Mouse (Mus musculus): ENCODE results near the gene Fam169b. TPM values are rescaled to one million over a fixed set of nuclear protein-coding genes. Genes with fewer than 3 reads are reported as not detected.

Gene Fam169b
- under 1 TPM in 1 of 2 experiments, not detected in 1; 0.16 TPM for total RNA-seq (2021)
- polyA plus RNA-seq (2012; rRNA removed) = 0.29 and 0.61 TPM in 2 replicates
- long read RNA-seq = 0 reads

GRCm38 (mm10) chr7:68273515-68273914 lies at the start of gene Fam169b:
Gene Fam169b, plus strand, starts transcription at chr7:68273839.
- Histone ChIP-seq H3K36me3 (ENCODE audit: control insufficient read depth, insufficient read depth, low read length) (no peaks in the 10 kb centered on the region), H3K4me1 (ENCODE audit: control insufficient read depth, insufficient read depth, low read length) (peaks cover 5% of the 10 kb centered on the region), H3K9ac (ENCODE audit: low read depth, low read length) (no peak within 1 kb of the TSS), H3K4me3 (no peak within 1 kb of the TSS), H3K79me2 (replicated peaks; ENCODE audit: control insufficient read depth, insufficient read depth, low read length) (no peaks in the 10 kb centered on the region), H3K27ac (no peak within 1 kb of the TSS), H3K27me3 (ENCODE audit: control insufficient read depth, insufficient read depth, low read length) (peaks cover 8% of the 10 kb centered on the region)
- intact Hi-C loops (cut with DNase I) = no loop called here
- DNase-seq = no peak
- TF ChIP-seq POLR2A (IDR thresholded peaks at IDR 0.05; ENCODE audit: insufficient read depth, low read depth, low read length) = no peak
- no peak for TF ChIP-seq CTCF (IDR thresholded peaks at IDR 0.05)
- TF ChIP-seq EP300 (IDR thresholded peaks at IDR 0.05; ENCODE audit: insufficient read depth, low read depth, low read length) = no peak

- no peaks in the 10 kb centered on the region for H3K79me2 ChIP-seq (replicated peaks; ENCODE audit: control insufficient read depth, insufficient read depth, low read length)
- H3K9ac ChIP-seq (ENCODE audit: low read depth, low read length) = no peak overlapping the region
- intact Hi-C loops (cut with DNase I) = loop anchor here (5.0 kb wide), 1 partner anchor 63 kb away; no protein-coding TSS in a partner anchor
- no peaks in the 10 kb centered on the region for H3K27me3 ChIP-seq (ENCODE audit: control insufficient read depth, insufficient read depth, low read length)
- no peak for TF ChIP-seq POLR2A (IDR thresholded peaks at IDR 0.05; ENCODE audit: insufficient read depth, low read depth, low read length)
- no peak for TF ChIP-seq CTCF (IDR thresholded peaks at IDR 0.05)
- TF ChIP-seq EP300 (IDR thresholded peaks at IDR 0.05; ENCODE audit: insufficient read depth, low read depth, low read length) = no peak
- peaks cover 11% of the 10 kb centered on the region for H3K4me1 ChIP-seq (ENCODE audit: control insufficient read depth, insufficient read depth, low read length)
- no peaks in the 10 kb centered on the region for H3K36me3 ChIP-seq (ENCODE audit: control insufficient read depth, insufficient read depth, low read length)
- no peak overlapping the region; the same call in 1 of the 2 replicates for H3K27ac ChIP-seq
- H3K4me3 ChIP-seq = no peak overlapping the region
- 93% methylated on average over 5 of the region's 5 CpGs for WGBS
- no peak for DNase-seq
Measured at GRCm38 (mm10) chr7:68224006-68224405, 49.6 kb upstream of the Fam169b start.

DNA sequence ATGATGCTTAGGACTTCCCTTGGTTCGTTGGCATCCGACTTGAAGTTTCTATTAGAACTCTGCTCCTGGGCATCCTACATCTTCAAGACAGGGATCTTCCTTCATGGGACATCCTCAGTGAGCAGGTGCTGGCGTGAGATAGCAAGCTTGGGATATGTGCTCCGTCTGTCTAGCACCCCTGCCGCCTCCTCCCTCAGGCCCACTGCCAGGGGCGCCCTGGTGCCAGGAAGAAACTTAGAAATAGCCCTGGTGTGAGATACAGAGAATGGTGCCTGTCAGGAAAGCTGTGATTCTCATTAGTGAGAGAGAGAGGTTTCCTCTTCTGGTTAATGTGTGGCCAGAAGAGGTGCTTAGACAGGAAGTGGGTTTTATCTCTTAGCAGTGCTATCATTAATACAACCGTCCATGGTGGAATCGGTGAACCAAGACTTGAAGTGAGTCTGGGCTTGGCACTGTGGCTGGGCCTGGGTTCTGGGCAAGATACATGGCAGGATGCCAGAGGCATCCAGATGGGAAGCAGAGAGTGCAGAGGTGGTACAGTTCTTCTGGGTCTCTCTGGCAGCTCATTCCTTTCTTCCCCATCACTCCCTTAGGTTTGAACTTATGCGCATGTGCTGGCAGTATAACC lies 48.1 kb upstream of the Fam169b start:
- Histone ChIP-seq H3K27ac (no peak overlapping the region), H3K4me1 (ENCODE audit: control insufficient read depth, insufficient read depth, low read length) (peaks cover 11% of the 10 kb centered on the region), H3K27me3 (ENCODE audit: control insufficient read depth, insufficient read depth, low read length) (no peaks in the 10 kb centered on the region), H3K9ac (ENCODE audit: low read depth, low read length) (no peak overlapping the region), H3K79me2 (replicated peaks; ENCODE audit: control insufficient read depth, insufficient read depth, low read length) (no peaks in the 10 kb centered on the region), H3K4me3 (no peak overlapping the region), H3K36me3 (ENCODE audit: control insufficient read depth, insufficient read depth, low read length) (no peaks in the 10 kb centered on the region)
- 47% methylated on average over 9 of the region's 9 CpGs for WGBS
- no peak for DNase-seq
- no peak for TF ChIP-seq POLR2A (IDR thresholded peaks at IDR 0.05; ENCODE audit: insufficient read depth, low read depth, low read length)
- intact Hi-C loops (cut with DNase I) = loop anchor here (5.0 kb wide), 2 partner anchors 37 to 77 kb away; partner anchors contain the start of gene Pgpep1l

DNA sequence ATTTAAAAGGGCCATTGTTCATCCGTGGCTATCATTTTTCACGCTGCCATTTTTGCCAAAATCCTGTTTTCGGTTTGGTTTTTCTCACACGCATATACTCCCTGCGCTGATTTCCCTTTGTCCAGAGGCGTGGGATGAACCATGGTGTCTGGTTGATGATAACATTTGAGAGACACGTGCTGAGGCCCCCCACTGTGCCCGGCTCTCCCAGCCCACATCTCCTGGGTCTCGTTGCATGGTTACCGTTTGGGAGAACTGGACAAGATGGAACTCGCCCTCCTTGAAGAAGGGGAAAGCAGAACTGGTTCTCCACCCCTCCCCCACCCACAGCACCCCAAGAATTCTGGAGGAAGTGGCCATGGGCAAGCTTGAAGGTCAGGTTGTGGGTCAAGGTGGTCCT lies 46.6 kb upstream of the Fam169b start:
- 88% methylated on average over 11 of the region's 11 CpGs for WGBS

DNA sequence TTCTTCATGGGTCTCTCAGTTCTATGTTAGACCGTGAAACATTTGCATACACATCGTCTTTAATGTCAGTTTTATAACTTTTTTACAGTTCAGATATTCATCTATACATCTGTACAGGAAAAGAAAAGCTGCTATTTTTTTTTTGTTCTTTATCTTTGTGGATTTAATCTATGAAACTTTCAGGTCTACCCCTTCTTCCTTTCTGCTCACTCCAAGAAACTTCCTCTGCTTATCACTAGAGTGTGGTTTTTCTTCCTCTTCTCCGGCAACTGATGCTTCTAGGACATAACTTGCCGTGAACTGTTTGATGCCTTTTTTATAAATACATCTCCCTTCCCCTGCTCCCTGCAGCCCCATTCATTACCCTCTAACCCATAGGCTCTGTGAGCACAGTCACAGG lies 46.0 kb upstream of the Fam169b start:
- Histone ChIP-seq H3K27me3 (ENCODE audit: control insufficient read depth, insufficient read depth, low read length) (no peaks in the 10 kb centered on the region), H3K4me1 (ENCODE audit: control insufficient read depth, insufficient read depth, low read length) (peaks cover 5% of the 10 kb centered on the region), H3K79me2 (replicated peaks; ENCODE audit: control insufficient read depth, insufficient read depth, low read length) (no peaks in the 10 kb centered on the region), H3K36me3 (ENCODE audit: control insufficient read depth, insufficient read depth, low read length) (no peaks in the 10 kb centered on the region), H3K9ac (ENCODE audit: low read depth, low read length) (no peak overlapping the region), H3K4me3 (no peak overlapping the region), H3K27ac (no peak overlapping the region)
- whole genome bisulfite sequencing = 82% methylated on average over 4 of the region's 4 CpGs
- intact Hi-C loops (cut with DNase I) = loop anchor here (5.0 kb wide), 2 partner anchors 35 to 75 kb away; partner anchors contain the start of gene Pgpep1l
- no peak for TF ChIP-seq CTCF (IDR thresholded peaks at IDR 0.05)
- no peak for TF ChIP-seq POLR2A (IDR thresholded peaks at IDR 0.05; ENCODE audit: insufficient read depth, low read depth, low read length)
- TF ChIP-seq EP300 (IDR thresholded peaks at IDR 0.05; ENCODE audit: insufficient read depth, low read depth, low read length) = no peak
- no peak for DNase-seq

More for the DNA sequence above, 46.6 kb upstream of the Fam169b start:
- Histone ChIP-seq H3K27me3 (ENCODE audit: control insufficient read depth, insufficient read depth, low read length) (no peaks in the 10 kb centered on the region), H3K4me3 (no peak overlapping the region), H3K27ac (no peak overlapping the region), H3K36me3 (ENCODE audit: control insufficient read depth, insufficient read depth, low read length) (no peaks in the 10 kb centered on the region), H3K4me1 (ENCODE audit: control insufficient read depth, insufficient read depth, low read length) (peaks cover 9% of the 10 kb centered on the region), H3K79me2 (replicated peaks; ENCODE audit: control insufficient read depth, insufficient read depth, low read length) (no peaks in the 10 kb centered on the region), H3K9ac (ENCODE audit: low read depth, low read length) (no peak overlapping the region)
- intact Hi-C loops (cut with DNase I) = loop anchor here (5.0 kb wide), 2 partner anchors 35 to 75 kb away; partner anchors contain the start of gene Pgpep1l
- DNase-seq = no peak
- TF ChIP-seq POLR2A (IDR thresholded peaks at IDR 0.05; ENCODE audit: insufficient read depth, low read depth, low read length) (no peak), CTCF (IDR thresholded peaks at IDR 0.05) (no peak), EP300 (IDR thresholded peaks at IDR 0.05; ENCODE audit: insufficient read depth, low read depth, low read length) (no peak)

DNA sequence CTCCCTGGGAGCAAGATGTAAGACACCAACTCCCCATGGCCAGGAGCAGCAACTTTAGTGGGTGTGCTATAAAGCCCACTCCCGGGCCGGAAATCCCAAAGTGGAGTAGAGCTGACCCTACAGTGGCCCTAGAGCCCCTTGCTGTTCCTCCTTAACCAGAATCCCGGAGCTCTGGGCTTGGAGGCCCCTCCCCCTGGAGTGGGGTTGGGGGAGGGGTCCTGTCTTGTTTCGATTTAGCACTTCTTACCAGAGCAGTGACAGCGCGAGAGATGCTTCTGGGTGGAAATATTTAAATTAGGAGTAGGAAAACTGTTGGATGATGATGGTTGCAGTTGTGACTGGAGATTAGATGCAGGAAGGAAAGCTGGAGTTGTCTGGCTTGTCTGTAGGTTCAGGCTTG lies 45.1 kb upstream of the Fam169b start:
- Histone ChIP-seq H3K27ac (no peak overlapping the region), H3K9ac (ENCODE audit: low read depth, low read length) (no peak overlapping the region), H3K4me3 (no peak overlapping the region), H3K4me1 (ENCODE audit: control insufficient read depth, insufficient read depth, low read length) (peaks cover 3% of the 10 kb centered on the region), H3K36me3 (ENCODE audit: control insufficient read depth, insufficient read depth, low read length) (no peaks in the 10 kb centered on the region), H3K79me2 (replicated peaks; ENCODE audit: control insufficient read depth, insufficient read depth, low read length) (no peaks in the 10 kb centered on the region), H3K27me3 (ENCODE audit: control insufficient read depth, insufficient read depth, low read length) (no peaks in the 10 kb centered on the region)
- DNase-seq = no peak
- intact Hi-C loops (cut with DNase I) = loop anchor here (5.0 kb wide), 2 partner anchors 34 to 74 kb away; partner anchors contain the start of gene Pgpep1l
- TF ChIP-seq CTCF (IDR thresholded peaks at IDR 0.05) = no peak
- TF ChIP-seq EP300 (IDR thresholded peaks at IDR 0.05; ENCODE audit: insufficient read depth, low read depth, low read length) = no peak
- TF ChIP-seq POLR2A (IDR thresholded peaks at IDR 0.05; ENCODE audit: insufficient read depth, low read depth, low read length) = no peak
- WGBS = 79% methylated on average over 6 of the region's 6 CpGs

Data from heart, adult 2 months (tissue).